Mouse (Mus musculus) kidney, embryonic 15.5 days (tissue): ENCODE data around the gene Gm17467. TPM values are rescaled to one million over a fixed set of nuclear protein-coding genes. Genes with fewer than 3 reads are reported as not detected.
"Not testable (repeated sequence)": the region's sequence is repeated elsewhere in the genome, so short reads cannot be mapped to it uniquely, and the experiment has no call there.

ENCODE experiments used
- ATAC-seq: fragments of 200-750 bp; cut with Nextera tagmentation; replicated peaks from 2 replicates; pipeline ENCODE4 v1.8.0; 2017; ENCODE audit warnings: moderate TSS enrichment; ENCODE audit not compliant: low FRiP score
- H3K27ac ChIP-seq: fragments of 300-500 bp; sonication (generic); 2 replicates; pipeline ENCODE4 v1.5.1; 2015; ENCODE audit warnings: mild to moderate bottlenecking, inconsistent platforms
- H3K27me3 ChIP-seq: fragments of 300-500 bp; sonication (generic); 2 replicates; pipeline ENCODE4 v1.6.1; 2015; ENCODE audit warnings: inconsistent platforms
- H3K36me3 ChIP-seq: fragments of 300-500 bp; sonication (generic); 2 replicates; pipeline ENCODE4 v1.6.1; 2015; ENCODE audit warnings: inconsistent platforms
- H3K4me1 ChIP-seq: fragments of 300-500 bp; sonication (generic); 2 replicates; pipeline ENCODE4 v1.6.1; 2015; ENCODE audit warnings: inconsistent platforms
- H3K4me2 ChIP-seq: fragments of 300-500 bp; sonication (generic); 2 replicates; pipeline ENCODE4 v1.6.1; 2015; ENCODE audit warnings: moderate library complexity, mild to moderate bottlenecking, inconsistent platforms
- H3K4me3 ChIP-seq: fragments of 300-500 bp; sonication (generic); replicated peaks from 2 replicates; pipeline ENCODE4 v1.5.1; 2015; ENCODE audit warnings: mild to moderate bottlenecking, inconsistent platforms
- H3K9ac ChIP-seq: fragments of 300-500 bp; sonication (generic); 2 replicates; pipeline ENCODE4 v1.6.1; 2015; ENCODE audit warnings: mild to moderate bottlenecking, inconsistent platforms
- H3K9me3 ChIP-seq: fragments of 300-500 bp; sonication (generic); replicated peaks from 2 replicates; pipeline ENCODE4 v1.6.1; 2016; ENCODE audit warnings: inconsistent platforms
- WGBS: fragments of 180-500 bp; shearing (Covaris S2); methylation state at CpG from one replicate; pipeline ENCODE4 v1.1.7; 2015; ENCODE audit warnings: mixed read lengths; 5-methylcytosine and 5-hydroxymethylcytosine counted together
- polyA plus RNA-seq: library from polyadenylated mRNA; unstranded; fragments of >200 nt; fragmentation: Nextera tagmentation; extraction: Ambion mirVana; gene quantifications from 2 replicates; pipeline ENCODE4 v1.2.1, GENCODE M21; 2015

The Gm17467 gene
- polyA plus RNA-seq, result not detected in 2 replicates

- not testable (repeated sequence) for H3K4me3 ChIP-seq, H3K9me3 ChIP-seq, H3K4me2 ChIP-seq, ATAC-seq, H3K9ac ChIP-seq, H3K27ac ChIP-seq, H3K36me3 ChIP-seq, H3K4me1 ChIP-seq, H3K27me3 ChIP-seq
- no CpG with 5 or more reads among the region's 3 CpGs for WGBS
Measured at GRCm38 (mm10) chrX:123704691-123705090, at the start of gene Gm17467. Gm17467 (minus strand) TSS chrX:123704791.

Other genes with a start within 250 kb of the Gm17467 start
- gene Cldn34c2, start 123.1 kb downstream of the Gm17467 start, polyA plus RNA-seq, result not detected in 2 replicates
- gene Cldn34c3, start 88.9 kb upstream of the Gm17467 start, polyA plus RNA-seq, result not detected in 2 replicates